Mouse (Mus musculus) midbrain, embryonic 11.5 days (tissue): ENCODE results near the gene Snx33. TPM values are rescaled to one million over a fixed set of nuclear protein-coding genes. Genes with fewer than 3 reads are reported as not detected.

Experiments
- ATAC-seq: fragments of 200-750 bp; cut with Nextera tagmentation; 2 replicates; pipeline ENCODE4 v1.8.0; 2017; ENCODE audit warnings: moderate TSS enrichment, moderate library complexity; ENCODE audit not compliant: low FRiP score
- DNase-seq: peaks from one replicate; pipeline ENCODE4 v3.0.0; 2015; ENCODE audit warnings: low spot score; ENCODE audit errors: missing footprints
- H3K27ac ChIP-seq: fragments of 300-500 bp; sonication (generic); 2 replicates; pipeline ENCODE4 v1.5.1; 2014; ENCODE audit warnings: low read depth, low read length
- H3K27me3 ChIP-seq: fragments of 300-500 bp; sonication (generic); 2 replicates; pipeline ENCODE4 v1.6.1; 2014; ENCODE audit warnings: mild to moderate bottlenecking, low read length, moderate library complexity, mixed read lengths; ENCODE audit not compliant: control insufficient read depth, insufficient read depth
- H3K36me3 ChIP-seq: fragments of 300-500 bp; sonication (generic); 2 replicates; pipeline ENCODE4 v1.6.1; 2014; ENCODE audit warnings: mild to moderate bottlenecking, low read length, moderate library complexity, mixed read lengths; ENCODE audit not compliant: control insufficient read depth, insufficient read depth
- H3K4me1 ChIP-seq: fragments of 300-500 bp; sonication (generic); 2 replicates; pipeline ENCODE4 v1.6.1; 2014; ENCODE audit warnings: low read length; ENCODE audit not compliant: control insufficient read depth, insufficient read depth
- H3K4me2 ChIP-seq: fragments of 300-500 bp; sonication (generic); 2 replicates; pipeline ENCODE4 v1.6.1; 2014; ENCODE audit warnings: mild to moderate bottlenecking, moderate library complexity
- H3K4me3 ChIP-seq: fragments of 300-500 bp; sonication (generic); 2 replicates; pipeline ENCODE4 v1.5.1; 2014; ENCODE audit warnings: low read depth, low read length
- H3K9ac ChIP-seq: fragments of 300-500 bp; sonication (generic); 2 replicates; pipeline ENCODE4 v1.6.1; 2014; ENCODE audit warnings: low read length
- H3K9me3 ChIP-seq: fragments of 300-500 bp; sonication (generic); 2 replicates; pipeline ENCODE4 v1.6.1; 2016; ENCODE audit warnings: low read length; ENCODE audit not compliant: control insufficient read depth
- WGBS: fragments of 180-500 bp; shearing (Covaris S2); extraction: QIAGEN DNeasy Blood & Tissue Kit; methylation state at CpG from one replicate; pipeline ENCODE4 v1.1.7; 2014; 5-methylcytosine and 5-hydroxymethylcytosine counted together
- polyA plus RNA-seq: library from polyadenylated mRNA; unstranded; fragments of >200 nt; fragmentation: Nextera tagmentation; extraction: Ambion mirVana; gene quantifications from 2 replicates; pipeline ENCODE4 v1.2.1, GENCODE M21; 2014

Gene Snx33
- polyA plus RNA-seq, 1 experiment from 2014 or later = 4.9 TPM

- ATAC-seq (no peak), DNase-seq (no peak)
- H3K36me3 ChIP-seq = no peaks in the 10 kb centered on the region
- H3K27ac ChIP-seq = no peak overlapping the region
- H3K4me1 ChIP-seq = no peaks in the 10 kb centered on the region
- 75% methylated on average over 8 of the region's 8 CpGs for WGBS
- no peak overlapping the region for H3K4me2 ChIP-seq
- H3K9ac ChIP-seq = no peak overlapping the region
- no peak overlapping the region for H3K4me3 ChIP-seq
- no peaks in the 10 kb centered on the region for H3K27me3 ChIP-seq
- H3K9me3 ChIP-seq = no peaks in the 10 kb centered on the region
Measured at GRCm38 (mm10) chr9:56901187-56901586, 27.0 kb downstream of the Snx33 start.

GRCm38 (mm10) chr9:56900571-56900970 is 27.6 kb downstream of the Snx33 start:
- WGBS = 75% methylated on average over 9 of the region's 9 CpGs
- no peak overlapping the region for H3K9ac ChIP-seq
- ATAC-seq = no peak
- DNase-seq = no peak
- H3K4me3 ChIP-seq = no peak overlapping the region
- H3K4me1 ChIP-seq = no peaks in the 10 kb centered on the region
- no peaks in the 10 kb centered on the region for H3K27me3 ChIP-seq
- no peak overlapping the region for H3K4me2 ChIP-seq
- no peak overlapping the region for H3K27ac ChIP-seq
- H3K36me3 ChIP-seq = no peaks in the 10 kb centered on the region
- H3K9me3 ChIP-seq = no peaks in the 10 kb centered on the region

- DNase-seq = no peak
- H3K27ac ChIP-seq = no peak overlapping the region
- no peaks in the 10 kb centered on the region for H3K9me3 ChIP-seq
- H3K4me1 ChIP-seq = no peaks in the 10 kb centered on the region
- no peak overlapping the region for H3K9ac ChIP-seq
- H3K36me3 ChIP-seq = no peaks in the 10 kb centered on the region
- H3K27me3 ChIP-seq = no peaks in the 10 kb centered on the region
- no peak overlapping the region for H3K4me3 ChIP-seq
- no peak overlapping the region for H3K4me2 ChIP-seq
- no peak for ATAC-seq
Measured at GRCm38 (mm10) chr9:56900060-56900459, 28.1 kb downstream of the Snx33 start.

GRCm38 (mm10) chr9:56899409-56899808 is 28.8 kb downstream of the Snx33 start:
- Histone ChIP-seq H3K4me2 (no peak overlapping the region), H3K36me3 (no peaks in the 10 kb centered on the region), H3K27me3 (no peaks in the 10 kb centered on the region), H3K9ac (no peak overlapping the region), H3K9me3 (no peaks in the 10 kb centered on the region), H3K4me1 (no peaks in the 10 kb centered on the region), H3K4me3 (no peak overlapping the region), H3K27ac (no peak overlapping the region)
- DNase-seq (no peak), ATAC-seq (no peak)
- WGBS = 80% methylated on average over 11 of the region's 11 CpGs

- Histone ChIP-seq H3K9me3 (no peaks in the 10 kb centered on the region), H3K4me1 (0 out of 2 replicates have a peak, but pooled peaks cover 2% of the 10 kb centered on the region), H3K4me3 (no peak overlapping the region), H3K9ac (no peak overlapping the region), H3K4me2 (no peak overlapping the region), H3K36me3 (no peaks in the 10 kb centered on the region), H3K27me3 (no peaks in the 10 kb centered on the region; the same call in 1 of the 2 replicates), H3K27ac (no peak overlapping the region)
- WGBS = 91% methylated on average over 12 of the region's 12 CpGs
- no peak for ATAC-seq
- no peak for DNase-seq
Measured at GRCm38 (mm10) chr9:56896779-56897178, 31.4 kb downstream of the Snx33 start.

GRCm38 (mm10) chr9:56894006-56894405 is 34.2 kb downstream of the Snx33 start:
- 11% methylated on average over 3 of the region's 3 CpGs for WGBS
- ATAC-seq = no peak
- no peak overlapping the region for H3K4me3 ChIP-seq
- H3K27me3 ChIP-seq = no peaks in the 10 kb centered on the region; the same call in 1 of the 2 replicates
- DNase-seq = no peak
- no peak overlapping the region for H3K4me2 ChIP-seq
- H3K27ac ChIP-seq = no peak overlapping the region
- no peak overlapping the region for H3K9ac ChIP-seq
- no peaks in the 10 kb centered on the region for H3K36me3 ChIP-seq
- H3K9me3 ChIP-seq = no peaks in the 10 kb centered on the region
- H3K4me1 ChIP-seq = peaks cover 6% of the 10 kb centered on the region; the same call in 1 of the 2 replicates

GRCm38 (mm10) chr9:56893313-56893712 is 34.9 kb downstream of the Snx33 start:
- WGBS = 65% methylated on average over 8 of the region's 8 CpGs
- Histone ChIP-seq H3K9ac (no peak overlapping the region), H3K27me3 (no peaks in the 10 kb centered on the region; the same call in 1 of the 2 replicates), H3K4me1 (peaks cover 6% of the 10 kb centered on the region; the same call in 1 of the 2 replicates), H3K4me2 (no peak overlapping the region), H3K27ac (no peak overlapping the region), H3K4me3 (no peak overlapping the region), H3K36me3 (no peaks in the 10 kb centered on the region), H3K9me3 (no peaks in the 10 kb centered on the region)
- no peak for DNase-seq
- ATAC-seq = no peak

GRCm38 (mm10) chr9:56892111-56892510 is 36.1 kb downstream of the Snx33 start:
- Histone ChIP-seq H3K4me2 (no peak overlapping the region), H3K27me3 (no peaks in the 10 kb centered on the region; the same call in 1 of the 2 replicates), H3K4me1 (peaks cover 6% of the 10 kb centered on the region; the same call in 1 of the 2 replicates), H3K36me3 (no peaks in the 10 kb centered on the region), H3K27ac (no peak overlapping the region), H3K4me3 (no peak overlapping the region), H3K9me3 (no peaks in the 10 kb centered on the region), H3K9ac (no peak overlapping the region; the same call in 1 of the 2 replicates)
- WGBS = 90% methylated on average over 10 of the region's 10 CpGs
- ATAC-seq (no peak), DNase-seq (no peak)

- Histone ChIP-seq H3K9ac (peak overlapping the region; percentile 46), H3K4me3 (no peak overlapping the region), H3K4me1 (peaks cover 6% of the 10 kb centered on the region; the same call in 1 of the 2 replicates), H3K4me2 (peak overlapping the region; percentile 34; the same call in 1 of the 2 replicates), H3K9me3 (no peaks in the 10 kb centered on the region), H3K27me3 (no peaks in the 10 kb centered on the region; the same call in 1 of the 2 replicates), H3K36me3 (no peaks in the 10 kb centered on the region), H3K27ac (no peak overlapping the region)
- WGBS = 30% methylated on average over 12 of the region's 12 CpGs
- ATAC-seq (peak; percentile 45), DNase-seq (peak; percentile 97)
Measured at GRCm38 (mm10) chr9:56891517-56892011, 36.6 kb downstream of the Snx33 start.
